Mouse (Mus musculus): ENCODE measurements around the gene Cd302. TPM values are rescaled to one million over a fixed set of nuclear protein-coding genes. Genes with fewer than 3 reads are reported as not detected.

Cd302 gene
- polyA plus RNA-seq, 1 experiment from 2014 or later, result 49.5 TPM

DNA sequence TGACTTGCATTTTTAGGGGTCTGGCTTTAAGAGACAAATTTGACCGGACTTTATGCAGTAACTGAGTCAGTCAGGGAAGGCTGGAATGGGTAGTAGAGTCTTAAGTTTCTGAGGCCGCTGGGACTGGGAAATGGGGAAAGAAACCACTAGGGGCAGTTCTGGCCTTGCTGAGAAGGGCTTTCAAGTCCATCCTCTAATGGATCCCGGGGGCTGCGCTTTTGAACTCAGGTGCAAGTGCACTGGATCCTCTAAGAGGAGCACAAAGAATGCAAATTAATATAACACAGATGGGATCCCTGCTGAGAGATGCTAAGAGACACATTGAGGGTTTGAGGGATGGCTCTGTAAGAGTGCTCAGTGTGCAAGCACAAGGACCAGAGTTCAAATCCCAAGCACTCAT is 7.1 kb upstream of the Cd302 start:
- no peak overlapping the region for H3K4me2 ChIP-seq (ENCODE audit: low read depth, low read length)
- no peak overlapping the region for H3K4me3 ChIP-seq (ENCODE audit: low read length)
- H3K4me1 ChIP-seq (replicated peaks; ENCODE audit: control insufficient read depth, insufficient read depth, low read length), result no peaks in the 10 kb centered on the region
- ATAC-seq (ENCODE audit: low read depth), result no peak
- H3K9me3 ChIP-seq (ENCODE audit: control insufficient read depth, low read length), result no peaks in the 10 kb centered on the region
- 85% methylated on average over 4 of the region's 4 CpGs for WGBS
- no peaks in the 10 kb centered on the region for H3K27me3 ChIP-seq (ENCODE audit: control insufficient read depth, insufficient read depth, low read depth, low read length)
- no peak overlapping the region for H3K9ac ChIP-seq (ENCODE audit: low read length)
- no peak overlapping the region for H3K27ac ChIP-seq (ENCODE audit: low read length)
- H3K36me3 ChIP-seq (ENCODE audit: control insufficient read depth, insufficient read depth, low read length), result no peaks in the 10 kb centered on the region

DNA sequence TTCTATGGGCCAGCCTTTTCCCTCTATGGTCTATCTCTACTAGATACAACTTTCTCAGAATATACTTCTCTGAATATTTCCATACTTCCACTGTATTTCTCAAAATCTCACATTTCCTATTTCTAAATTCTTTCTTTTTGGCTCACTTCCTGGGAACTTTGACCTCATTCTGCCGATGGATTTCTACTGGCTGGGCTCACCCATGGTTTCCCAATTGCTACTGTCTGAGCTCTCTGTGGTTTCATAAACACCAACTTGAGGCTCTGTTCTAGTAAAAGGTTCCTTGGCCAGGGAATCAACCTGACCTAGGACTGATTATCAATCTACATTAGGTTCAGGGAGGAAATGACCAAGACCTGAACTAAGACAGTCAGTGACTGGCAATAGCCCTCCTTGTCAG is 5.2 kb upstream of the Cd302 start:
- no peak overlapping the region for H3K4me2 ChIP-seq (ENCODE audit: low read depth, low read length)
- no peak overlapping the region for H3K9ac ChIP-seq (ENCODE audit: low read length)
- 25% methylated on average over 1 of the region's 1 CpGs for WGBS
- no peak for ATAC-seq (ENCODE audit: low read depth)
- no peaks in the 10 kb centered on the region for H3K27me3 ChIP-seq (ENCODE audit: control insufficient read depth, insufficient read depth, low read depth, low read length)
- no peaks in the 10 kb centered on the region for H3K36me3 ChIP-seq (ENCODE audit: control insufficient read depth, insufficient read depth, low read length)
- no peaks in the 10 kb centered on the region for H3K9me3 ChIP-seq (ENCODE audit: control insufficient read depth, low read length)
- peaks cover under 1% of the 10 kb centered on the region; the same call in 1 of the 2 replicates for H3K4me1 ChIP-seq (replicated peaks; ENCODE audit: control insufficient read depth, insufficient read depth, low read length)
- H3K4me3 ChIP-seq (ENCODE audit: low read length), result no peak overlapping the region
- H3K27ac ChIP-seq (ENCODE audit: low read length), result peak overlapping the region; percentile 43; the same call in 1 of the 2 replicates

- no peak overlapping the region for H3K9ac ChIP-seq (ENCODE audit: low read length)
- no peaks in the 10 kb centered on the region for H3K9me3 ChIP-seq (ENCODE audit: control insufficient read depth, low read length)
- no peak overlapping the region for H3K4me3 ChIP-seq (ENCODE audit: low read length)
- H3K27me3 ChIP-seq (ENCODE audit: control insufficient read depth, insufficient read depth, low read depth, low read length), result no peaks in the 10 kb centered on the region
- no peaks in the 10 kb centered on the region for H3K36me3 ChIP-seq (ENCODE audit: control insufficient read depth, insufficient read depth, low read length)
- H3K4me1 ChIP-seq (replicated peaks; ENCODE audit: control insufficient read depth, insufficient read depth, low read length), result peaks cover 3% of the 10 kb centered on the region; the same call in 1 of the 2 replicates
- H3K27ac ChIP-seq (ENCODE audit: low read length), result no peak overlapping the region
- 73% methylated on average over 4 of the region's 4 CpGs for WGBS
- ATAC-seq (ENCODE audit: low read depth), result no peak
- no peak overlapping the region for H3K4me2 ChIP-seq (ENCODE audit: low read depth, low read length)
Measured at GRCm38 (mm10) chr2:60288606-60289005, 4.3 kb upstream of the Cd302 start.

DNA sequence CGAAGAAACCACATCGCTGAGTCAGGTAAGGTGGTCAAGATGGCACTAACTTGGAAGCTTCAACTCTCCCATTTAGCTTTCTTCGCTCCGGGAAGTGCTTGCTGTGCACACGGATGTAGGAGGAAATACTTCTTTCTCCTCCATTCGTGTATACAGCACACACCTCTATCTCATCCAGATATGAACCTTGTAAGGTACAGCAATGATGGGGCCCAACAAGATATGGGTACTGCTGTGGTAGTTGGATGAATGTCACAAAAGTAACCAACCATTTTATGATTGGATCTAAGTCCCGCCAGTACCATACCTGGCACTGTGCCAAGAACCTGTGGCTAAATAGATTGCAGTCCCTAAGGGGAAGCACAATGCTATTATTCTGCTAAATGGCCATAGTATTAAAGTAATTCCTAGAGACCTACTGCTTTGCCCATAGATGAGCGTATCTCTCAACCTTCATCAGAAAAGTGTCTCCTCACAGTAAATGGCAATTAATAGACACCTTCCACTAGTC is 874 bp upstream of the Cd302 start:
- Histone ChIP-seq H3K4me3 (ENCODE audit: low read length) (no peak overlapping the region), H3K36me3 (ENCODE audit: control insufficient read depth, insufficient read depth, low read length) (no peaks in the 10 kb centered on the region), H3K4me1 (replicated peaks; ENCODE audit: control insufficient read depth, insufficient read depth, low read length) (peaks cover 12% of the 10 kb centered on the region), H3K27me3 (ENCODE audit: control insufficient read depth, insufficient read depth, low read depth, low read length) (no peaks in the 10 kb centered on the region), H3K9ac (ENCODE audit: low read length) (no peak overlapping the region), H3K9me3 (ENCODE audit: control insufficient read depth, low read length) (no peaks in the 10 kb centered on the region), H3K4me2 (ENCODE audit: low read depth, low read length) (no peak overlapping the region), H3K27ac (ENCODE audit: low read length) (no peak overlapping the region)
- WGBS, result 84% methylated on average over 8 of the region's 8 CpGs
- no peak for ATAC-seq (ENCODE audit: low read depth)

GRCm38 (mm10) chr2:60283751-60284466 is 379 bp downstream of the Cd302 start:
- no peaks in the 10 kb centered on the region for H3K9me3 ChIP-seq (ENCODE audit: control insufficient read depth, low read length)
- peak overlapping the region; percentile 58 for H3K27ac ChIP-seq (ENCODE audit: low read length)
- peaks cover 12% of the 10 kb centered on the region for H3K4me1 ChIP-seq (replicated peaks; ENCODE audit: control insufficient read depth, insufficient read depth, low read length)
- peak; percentile 93 for ATAC-seq (ENCODE audit: low read depth)
- under 1% methylated on average over 42 of the region's 42 CpGs for WGBS
- no peaks in the 10 kb centered on the region for H3K27me3 ChIP-seq (ENCODE audit: control insufficient read depth, insufficient read depth, low read depth, low read length)
- peak overlapping the region; percentile 74 for H3K9ac ChIP-seq (ENCODE audit: low read length)
- peak overlapping the region; percentile 93 for H3K4me2 ChIP-seq (ENCODE audit: low read depth, low read length)
- H3K36me3 ChIP-seq (ENCODE audit: control insufficient read depth, insufficient read depth, low read length), result no peaks in the 10 kb centered on the region
- H3K4me3 ChIP-seq (ENCODE audit: low read length), result peak overlapping the region; percentile 59

- Histone ChIP-seq H3K4me3 (ENCODE audit: low read length) (peak overlapping the region; percentile 59), H3K4me2 (ENCODE audit: low read depth, low read length) (peak overlapping the region; percentile 93), H3K27me3 (ENCODE audit: control insufficient read depth, insufficient read depth, low read depth, low read length) (no peaks in the 10 kb centered on the region), H3K9ac (ENCODE audit: low read length) (peak overlapping the region; percentile 74), H3K9me3 (ENCODE audit: control insufficient read depth, low read length) (no peaks in the 10 kb centered on the region), H3K27ac (ENCODE audit: low read length) (peak overlapping the region; percentile 58), H3K4me1 (replicated peaks; ENCODE audit: control insufficient read depth, insufficient read depth, low read length) (peaks cover 12% of the 10 kb centered on the region), H3K36me3 (ENCODE audit: control insufficient read depth, insufficient read depth, low read length) (no peaks in the 10 kb centered on the region)
- peak; percentile 39; the same call in 1 of the 2 replicates for ATAC-seq (ENCODE audit: low read depth)
- whole genome bisulfite sequencing, result 3% methylated on average over 9 of the region's 9 CpGs
Measured at GRCm38 (mm10) chr2:60283208-60283750, 1.0 kb downstream of the Cd302 start.

GRCm38 (mm10) chr2:60282625-60283024 is 1.7 kb downstream of the Cd302 start:
- H3K27me3 ChIP-seq (ENCODE audit: control insufficient read depth, insufficient read depth, low read depth, low read length), result no peaks in the 10 kb centered on the region
- H3K4me1 ChIP-seq (replicated peaks; ENCODE audit: control insufficient read depth, insufficient read depth, low read length), result peaks cover 12% of the 10 kb centered on the region
- peak overlapping the region; percentile 93 for H3K4me2 ChIP-seq (ENCODE audit: low read depth, low read length)
- 45% methylated on average over 4 of the region's 4 CpGs for WGBS
- H3K27ac ChIP-seq (ENCODE audit: low read length), result no peak overlapping the region
- no peaks in the 10 kb centered on the region for H3K36me3 ChIP-seq (ENCODE audit: control insufficient read depth, insufficient read depth, low read length)
- no peak for ATAC-seq (ENCODE audit: low read depth)
- no peak overlapping the region; the same call in 1 of the 2 replicates for H3K4me3 ChIP-seq (ENCODE audit: low read length)
- H3K9ac ChIP-seq (ENCODE audit: low read length), result no peak overlapping the region; the same call in 1 of the 2 replicates
- no peaks in the 10 kb centered on the region for H3K9me3 ChIP-seq (ENCODE audit: control insufficient read depth, low read length)

DNA sequence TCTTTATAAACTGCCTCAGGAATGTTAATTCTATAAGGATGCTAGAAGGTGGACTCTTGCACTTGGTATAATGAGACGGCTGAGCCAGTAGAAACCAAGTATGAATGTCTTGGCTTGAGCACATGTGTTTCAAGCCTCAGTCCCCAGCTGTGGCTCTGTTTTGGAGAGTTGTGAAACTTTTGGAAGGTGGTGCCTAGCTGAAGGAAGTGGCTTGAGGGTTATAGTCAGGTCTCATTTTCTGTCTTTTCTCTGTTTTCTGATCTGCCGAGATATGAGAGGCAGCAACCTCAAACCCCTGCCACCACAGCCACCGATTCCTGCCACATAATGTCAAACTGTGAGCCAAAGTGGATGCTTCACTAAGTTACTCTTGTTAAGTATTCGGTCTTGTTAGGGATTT is 5.7 kb downstream of the Cd302 start:
- no peaks in the 10 kb centered on the region for H3K36me3 ChIP-seq (ENCODE audit: control insufficient read depth, insufficient read depth, low read length)
- H3K4me1 ChIP-seq (replicated peaks; ENCODE audit: control insufficient read depth, insufficient read depth, low read length), result peaks cover 9% of the 10 kb centered on the region
- H3K9me3 ChIP-seq (ENCODE audit: control insufficient read depth, low read length), result no peaks in the 10 kb centered on the region
- H3K4me3 ChIP-seq (ENCODE audit: low read length), result no peak overlapping the region
- 92% methylated on average over 4 of the region's 4 CpGs for WGBS
- H3K4me2 ChIP-seq (ENCODE audit: low read depth, low read length), result no peak overlapping the region
- no peak overlapping the region for H3K9ac ChIP-seq (ENCODE audit: low read length)
- H3K27ac ChIP-seq (ENCODE audit: low read length), result no peak overlapping the region
- H3K27me3 ChIP-seq (ENCODE audit: control insufficient read depth, insufficient read depth, low read depth, low read length), result no peaks in the 10 kb centered on the region
- no peak for ATAC-seq (ENCODE audit: low read depth)

DNA sequence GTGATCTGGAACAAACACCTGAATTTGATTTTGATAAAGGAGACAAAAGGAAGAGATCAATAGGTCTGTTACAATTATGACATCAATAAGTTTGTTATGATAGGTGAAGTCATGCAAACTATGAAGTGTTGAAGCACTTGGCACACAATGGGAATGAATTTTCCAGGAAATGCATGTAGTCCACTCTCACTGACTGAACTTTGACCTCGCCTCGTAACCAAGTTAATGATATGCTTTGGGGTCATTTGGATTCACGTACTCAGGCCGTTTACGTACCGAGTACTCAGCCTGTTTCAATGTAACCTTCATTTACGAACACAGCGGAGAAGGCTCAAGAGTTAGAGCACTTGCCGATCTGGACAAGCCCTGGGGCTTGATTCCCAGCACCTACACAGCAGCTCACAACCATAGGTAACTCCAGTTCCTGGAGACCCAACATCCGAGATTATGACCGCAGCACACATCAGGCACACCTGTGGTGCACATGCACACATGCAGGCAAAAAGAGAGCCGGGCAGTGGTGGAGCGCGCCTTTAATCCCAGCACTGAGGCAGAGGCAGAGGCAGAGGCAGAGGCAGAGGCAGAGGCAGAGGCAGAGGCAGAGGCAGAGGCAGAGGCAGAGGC is 14.3 kb downstream of the Cd302 start:
- WGBS, result 87% methylated on average over 14 of the region's 14 CpGs
- no peak overlapping the region for H3K27ac ChIP-seq (ENCODE audit: low read length)
- peaks cover 4% of the 10 kb centered on the region; the same call in 1 of the 2 replicates for H3K4me1 ChIP-seq (replicated peaks; ENCODE audit: control insufficient read depth, insufficient read depth, low read length)
- ATAC-seq (ENCODE audit: low read depth), result no peak
- peaks cover 2% of the 10 kb centered on the region; the same call in 1 of the 2 replicates for H3K36me3 ChIP-seq (ENCODE audit: control insufficient read depth, insufficient read depth, low read length)
- H3K9ac ChIP-seq (ENCODE audit: low read length), result no peak overlapping the region
- no peak overlapping the region for H3K4me2 ChIP-seq (ENCODE audit: low read depth, low read length)
- no peak overlapping the region for H3K4me3 ChIP-seq (ENCODE audit: low read length)
- H3K9me3 ChIP-seq (ENCODE audit: control insufficient read depth, low read length), result no peaks in the 10 kb centered on the region
- no peaks in the 10 kb centered on the region for H3K27me3 ChIP-seq (ENCODE audit: control insufficient read depth, insufficient read depth, low read depth, low read length)

All from lung, embryonic 16.5 days (tissue).